Mouse (Mus musculus) CH12.LX (cell line): ENCODE measurements around the gene Rsph14. TPM values are rescaled to one million over a fixed set of nuclear protein-coding genes. Genes with fewer than 3 reads are reported as not detected.

Experiments used
- DNase-seq: peaks from one replicate; pipeline ENCODE4 v3.0.0-alpha.2; 2013; ENCODE audit errors: extremely low read depth
- H3K27ac ChIP-seq: 2 replicates; pipeline ENCODE4 v1.5.1; 2012; ENCODE audit warnings: low read depth, mild to moderate bottlenecking, control low read depth, moderate library complexity; ENCODE audit not compliant: insufficient read depth
- H3K27me3 ChIP-seq: replicated peaks from 2 replicates; pipeline ENCODE3; 2012; ENCODE audit warnings: inconsistent platforms
- H3K36me3 ChIP-seq, 2 experiments: replicated peaks in 1 of 2; 2 replicates each; pipeline versions ENCODE3 to v1.6.1; 2012; ENCODE audit warnings: inconsistent platforms in 1 of 2, low read length in 1 of 2, mild to moderate bottlenecking in 1 of 2, mixed read lengths in 1 of 2, moderate library complexity in 1 of 2; ENCODE audit not compliant: control insufficient read depth in 1 of 2, insufficient read depth in 1 of 2
- H3K4me1 ChIP-seq, 2 experiments: 2 replicates each; pipeline ENCODE4 v1.6.1; 2012; ENCODE audit warnings: inconsistent platforms in 1 of 2, moderate library complexity in 1 of 2; ENCODE audit not compliant: insufficient read depth in 2 of 2, control insufficient read depth in 1 of 2
- H3K4me2 ChIP-seq: 2 replicates; pipeline ENCODE4 v1.6.1; 2012; ENCODE audit warnings: low read depth, mild to moderate bottlenecking, control low read depth; ENCODE audit not compliant: poor library complexity, insufficient read depth, severe bottlenecking
- H3K4me3 ChIP-seq, 3 experiments: fragments of 150-350 bp in 1 of 3; sonication (generic) in 1 of 3; replicated peaks in 1 of 3; 2 replicates each; pipeline versions ENCODE3 to v1.5.1; 2011 to 2012; ENCODE audit warnings: low read depth in 2 of 3, low read length in 2 of 3, mild to moderate bottlenecking in 2 of 3, moderate library complexity in 2 of 3, control low read depth in 1 of 3, improper control_type of control experiment in 1 of 3, inconsistent platforms in 1 of 3, mixed read lengths in 1 of 3; ENCODE audit not compliant: poor library complexity in 1 of 3
- H3K79me2 ChIP-seq: replicated peaks from 2 replicates; pipeline ENCODE4 v1.6.1; 2012; ENCODE audit warnings: mild to moderate bottlenecking, moderate library complexity; ENCODE audit not compliant: control insufficient read depth, poor library complexity, insufficient read depth, severe bottlenecking; ENCODE audit errors: extremely low read depth
- H3K9ac ChIP-seq: 2 replicates; pipeline ENCODE4 v1.6.1; 2012; ENCODE audit warnings: low read depth, mild to moderate bottlenecking, control low read depth, moderate library complexity; ENCODE audit not compliant: insufficient read depth
- H3K9me3 ChIP-seq: replicated peaks from 2 replicates; pipeline ENCODE3; 2012; ENCODE audit warnings: low read length, inconsistent platforms, mixed read lengths
- E2F4 ChIP-seq: IDR thresholded peaks from 2 replicates; pipeline ENCODE4 v1.6.1; 2011; ENCODE audit warnings: low read depth, low read length, improper control_type of control experiment; ENCODE audit not compliant: insufficient replicate concordance
- ELF1 ChIP-seq: IDR thresholded peaks from 2 replicates; pipeline ENCODE4 v1.6.1; 2014; ENCODE audit warnings: low read depth, mild to moderate bottlenecking, inconsistent platforms, low read length, improper control_type of control experiment
- EP300 ChIP-seq: IDR thresholded peaks from 2 replicates; pipeline ENCODE4 v1.6.1; 2011; ENCODE audit warnings: low read length, improper control_type of control experiment
- ETS1 ChIP-seq: conservative IDR thresholded peaks from 2 replicates; pipeline ENCODE4 v1.6.1; 2012; ENCODE audit warnings: low read depth, mild to moderate bottlenecking, inconsistent platforms, low read length, improper control_type of control experiment, moderate library complexity
- HCFC1 ChIP-seq: IDR thresholded peaks from 2 replicates; pipeline ENCODE4 v1.6.1; 2012; ENCODE audit warnings: low read depth, mild to moderate bottlenecking, inconsistent platforms, low read length, improper control_type of control experiment
- IRF4 ChIP-seq: IDR thresholded peaks from 2 replicates; pipeline ENCODE4 v1.6.1; 2014; ENCODE audit warnings: low read depth, mild to moderate bottlenecking, inconsistent platforms, low read length, improper control_type of control experiment
- JUN ChIP-seq: IDR thresholded peaks from 2 replicates; pipeline ENCODE4 v1.6.1; 2011; ENCODE audit warnings: low read depth, mild to moderate bottlenecking, low read length, improper control_type of control experiment, moderate library complexity; ENCODE audit not compliant: insufficient read depth
- MAX ChIP-seq: IDR thresholded peaks from 2 replicates; pipeline ENCODE4 v1.6.1; 2011; ENCODE audit warnings: low read length, improper control_type of control experiment
- MAZ ChIP-seq: IDR thresholded peaks from 2 replicates; pipeline ENCODE4 v1.6.1; 2012; ENCODE audit warnings: low read depth, mild to moderate bottlenecking, inconsistent platforms, low read length, improper control_type of control experiment, moderate library complexity
- MEF2A ChIP-seq: IDR thresholded peaks from 2 replicates; pipeline ENCODE4 v1.6.1; 2014; ENCODE audit warnings: low read depth, mild to moderate bottlenecking, inconsistent platforms, low read length, improper control_type of control experiment, borderline replicate concordance
- MYC ChIP-seq: IDR thresholded peaks from 2 replicates; pipeline ENCODE4 v1.6.1; 2011; ENCODE audit warnings: low read depth, mild to moderate bottlenecking, improper control_type of control experiment, low read length
- NELFE ChIP-seq: IDR thresholded peaks from 2 replicates; pipeline ENCODE4 v1.6.1; 2011; ENCODE audit warnings: low read depth, low read length, improper control_type of control experiment
- PAX5 ChIP-seq: IDR thresholded peaks from 2 replicates; pipeline ENCODE4 v1.6.1; 2012; ENCODE audit warnings: low read length, inconsistent platforms, mixed read lengths
- POLR2A ChIP-seq: IDR thresholded peaks from 2 replicates; pipeline ENCODE4 v1.6.1; 2011; ENCODE audit warnings: low read depth, mild to moderate bottlenecking, improper control_type of control experiment, low read length
- SIN3A ChIP-seq: IDR thresholded peaks from 2 replicates; pipeline ENCODE4 v1.6.1; 2012; ENCODE audit warnings: low read length, improper control_type of control experiment, inconsistent platforms
- TBP ChIP-seq: conservative IDR thresholded peaks from 2 replicates; pipeline ENCODE4 v1.6.1; 2011; ENCODE audit warnings: low read depth, low read length, improper control_type of control experiment
- TCF12 ChIP-seq: IDR thresholded peaks from 2 replicates; pipeline ENCODE4 v1.6.1; 2014; ENCODE audit warnings: low read depth, mild to moderate bottlenecking, inconsistent platforms, low read length, improper control_type of control experiment
- USF1 ChIP-seq: IDR thresholded peaks from 2 replicates; pipeline ENCODE4 v1.6.1; 2014; ENCODE audit warnings: low read depth, mild to moderate bottlenecking, inconsistent platforms, low read length, improper control_type of control experiment
- ZC3H11A ChIP-seq: IDR thresholded peaks from 2 replicates; pipeline ENCODE4 v1.6.1; 2012; ENCODE audit warnings: low read depth, mild to moderate bottlenecking, inconsistent platforms, low read length, improper control_type of control experiment
- ZMIZ1 ChIP-seq: IDR thresholded peaks from 2 replicates; pipeline ENCODE4 v1.6.1; 2012; ENCODE audit warnings: low read depth, mild to moderate bottlenecking, inconsistent platforms, low read length, improper control_type of control experiment
- dilution Hi-C: fragments of 300-500 bp; cut with MboI; formaldehyde crosslinking; loops from 2 replicates; pipeline ENCODE4 v1.14.3; 2020; ENCODE audit warnings: low sequenced_read_pairs; ENCODE audit not compliant: extremely low pct_unique_long_range_greater_than_20kb, extremely low pct_ligation_motif_present
- in situ Hi-C: fragments of 300-500 bp; cut with MboI; formaldehyde crosslinking; loops from 3 replicates; pipeline ENCODE4 v1.14.3; 2019; ENCODE audit warnings: low sequenced_read_pairs, low pct_ligation_motif_present, low pct_unique_long_range_greater_than_20kb, mixed read lengths
- polyA plus RNA-seq: library from polyadenylated mRNA; unstranded; fragments of >175 nt; gene quantifications from 2 replicates; pipeline ENCODE4 v1.2.1, GENCODE M21; 2012; ENCODE audit warnings: low read depth; ENCODE audit not compliant: insufficient read length
- total RNA-seq, 2 experiments: library from RNA; depleted of rRNA; stranded (reverse); fragments of 300-350 nt in 1 of 2; fragments of >200 nt in 1 of 2; gene quantifications; 2 replicates each; pipeline ENCODE4 v1.2.3; 2012 to 2014

Rsph14 gene
- total and polyA plus RNA-seq, 3 experiments: not detected

DNA sequence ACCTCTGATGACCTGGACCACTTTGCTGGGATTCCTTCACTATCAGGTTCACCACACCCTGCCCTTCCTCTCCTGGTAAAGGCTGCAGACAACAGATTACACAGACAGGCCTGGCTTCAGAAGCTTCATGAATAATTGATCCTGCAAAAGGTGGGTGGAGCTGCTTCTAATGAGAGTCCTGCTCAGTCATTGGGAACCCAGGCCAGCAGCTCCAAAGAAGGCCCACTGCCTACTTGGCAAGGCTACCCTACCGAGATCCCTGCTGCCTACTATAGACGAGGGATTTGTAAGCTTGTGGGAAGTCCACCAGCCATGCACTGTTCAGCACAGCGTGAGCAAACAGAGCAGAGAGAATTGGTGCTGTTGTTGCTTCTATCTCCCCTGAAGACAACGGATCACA lies 23.9 kb upstream of the Rsph14 start:
- H3K9ac ChIP-seq: no peak overlapping the region
- H3K9me3 ChIP-seq: no peaks in the 10 kb centered on the region
- no peak overlapping the region for H3K4me2 ChIP-seq
- H3K36me3 ChIP-seq: peaks cover 0 to 5% of the 10 kb centered on the region in 2 experiments
- in situ Hi-C loops (no loop called here), dilution Hi-C loops (no loop called here)
- no peak for DNase-seq
- H3K27ac ChIP-seq: no peak overlapping the region
- peak; percentile 2; the same call in 1 of the 2 replicates for TF ChIP-seq SIN3A
- no peak for TF ChIP-seq MAZ
- H3K79me2 ChIP-seq: no peaks in the 10 kb centered on the region; the same call in 1 of the 2 replicates
- peak overlapping the region in 1 of 3 experiments; percentile 52 for H3K4me3 ChIP-seq
- peaks cover 18 to 43% of the 10 kb centered on the region in 2 experiments for H3K4me1 ChIP-seq
- H3K27me3 ChIP-seq: no peaks in the 10 kb centered on the region

- peaks cover 18 to 43% of the 10 kb centered on the region in 2 experiments for H3K4me1 ChIP-seq
- H3K79me2 ChIP-seq: no peaks in the 10 kb centered on the region
- peak overlapping the region; percentile 6 for H3K9ac ChIP-seq
- no peaks in the 10 kb centered on the region for H3K9me3 ChIP-seq
- DNase-seq: peak; percentile 92
- dilution Hi-C loops (no loop called here), in situ Hi-C loops (no loop called here)
- H3K27me3 ChIP-seq: no peaks in the 10 kb centered on the region
- no peak overlapping the region for H3K27ac ChIP-seq
- peaks cover 0 to 9% of the 10 kb centered on the region in 2 experiments for H3K36me3 ChIP-seq
- H3K4me3 ChIP-seq: peak overlapping the region in 2 of 3 experiments; percentile 27 to 52
- peak overlapping the region; percentile 13; the same call in 1 of the 2 replicates for H3K4me2 ChIP-seq
- TF ChIP-seq E2F4 (no peak), MAX (no peak; the same call in 1 of the 2 replicates), POLR2A (peak; percentile 70), MYC (no peak), TCF12 (peak; percentile 69; the same call in 1 of the 2 replicates), PAX5 (no peak), ETS1 (peak; percentile 62), HCFC1 (peak; percentile 58), TBP (peak; percentile 81), NELFE (peak; percentile 61; the same call in 1 of the 2 replicates), MEF2A (peak; percentile 59; the same call in 1 of the 2 replicates), ZMIZ1 (peak; percentile 43; the same call in 1 of the 2 replicates), IRF4 (peak; percentile 51), ZC3H11A (no peak), USF1 (no peak), ELF1 (peak; percentile 83), EP300 (peak; percentile 40), JUN (no peak)
Observed at GRCm38 (mm10) chr10:75055672-75056071, 23.3 kb upstream of the Rsph14 start.
